Mouse (Mus musculus) CH12.LX (cell line): ENCODE data around the gene Tmem87b.

Experiments
- CTCF ChIP-seq, 2 experiments: IDR thresholded peaks in 1 of 2; conservative IDR thresholded peaks in 1 of 2; 2 replicates each; pipeline ENCODE4 v1.5.1; 2011 to 2012; ENCODE audit warnings: low read depth in 2 of 2, low read length in 2 of 2, improper control_type of control experiment in 1 of 2, inconsistent platforms in 1 of 2, mild to moderate bottlenecking in 1 of 2, moderate library complexity in 1 of 2
- ELF1 ChIP-seq: IDR thresholded peaks from 2 replicates; pipeline ENCODE4 v1.6.1; 2014; ENCODE audit warnings: low read depth, mild to moderate bottlenecking, inconsistent platforms, low read length, improper control_type of control experiment
- ETS1 ChIP-seq: conservative IDR thresholded peaks from 2 replicates; pipeline ENCODE4 v1.6.1; 2012; ENCODE audit warnings: low read depth, mild to moderate bottlenecking, inconsistent platforms, low read length, improper control_type of control experiment, moderate library complexity
- HCFC1 ChIP-seq: IDR thresholded peaks from 2 replicates; pipeline ENCODE4 v1.6.1; 2012; ENCODE audit warnings: low read depth, mild to moderate bottlenecking, inconsistent platforms, low read length, improper control_type of control experiment
- JUND ChIP-seq: conservative IDR thresholded peaks from 2 replicates; pipeline ENCODE4 v1.6.1; 2011; ENCODE audit warnings: low read depth, low read length, improper control_type of control experiment
- MAFK ChIP-seq: IDR thresholded peaks from 2 replicates; pipeline ENCODE4 v1.6.1; 2011; ENCODE audit warnings: low read length, improper control_type of control experiment; ENCODE audit not compliant: insufficient replicate concordance
- MEF2A ChIP-seq: IDR thresholded peaks from 2 replicates; pipeline ENCODE4 v1.6.1; 2014; ENCODE audit warnings: low read depth, mild to moderate bottlenecking, inconsistent platforms, low read length, improper control_type of control experiment, borderline replicate concordance
- MXI1 ChIP-seq: IDR thresholded peaks from 2 replicates; pipeline ENCODE4 v1.6.1; 2011; ENCODE audit warnings: mild to moderate bottlenecking, low read depth, low read length, improper control_type of control experiment
- NELFE ChIP-seq: IDR thresholded peaks from 2 replicates; pipeline ENCODE4 v1.6.1; 2011; ENCODE audit warnings: low read depth, low read length, improper control_type of control experiment
- POLR2A ChIP-seq: IDR thresholded peaks from 2 replicates; pipeline ENCODE4 v1.6.1; 2011; ENCODE audit warnings: low read depth, mild to moderate bottlenecking, improper control_type of control experiment, low read length
- USF1 ChIP-seq: IDR thresholded peaks from 2 replicates; pipeline ENCODE4 v1.6.1; 2014; ENCODE audit warnings: low read depth, mild to moderate bottlenecking, inconsistent platforms, low read length, improper control_type of control experiment
- USF2 ChIP-seq: conservative IDR thresholded peaks from 2 replicates; pipeline ENCODE4 v1.6.1; 2011; ENCODE audit warnings: low read depth, low read length, improper control_type of control experiment
- ZKSCAN1 ChIP-seq: IDR thresholded peaks from 2 replicates; pipeline ENCODE4 v1.6.1; 2012; ENCODE audit warnings: low read depth, inconsistent platforms, low read length, improper control_type of control experiment, borderline replicate concordance

DNA sequence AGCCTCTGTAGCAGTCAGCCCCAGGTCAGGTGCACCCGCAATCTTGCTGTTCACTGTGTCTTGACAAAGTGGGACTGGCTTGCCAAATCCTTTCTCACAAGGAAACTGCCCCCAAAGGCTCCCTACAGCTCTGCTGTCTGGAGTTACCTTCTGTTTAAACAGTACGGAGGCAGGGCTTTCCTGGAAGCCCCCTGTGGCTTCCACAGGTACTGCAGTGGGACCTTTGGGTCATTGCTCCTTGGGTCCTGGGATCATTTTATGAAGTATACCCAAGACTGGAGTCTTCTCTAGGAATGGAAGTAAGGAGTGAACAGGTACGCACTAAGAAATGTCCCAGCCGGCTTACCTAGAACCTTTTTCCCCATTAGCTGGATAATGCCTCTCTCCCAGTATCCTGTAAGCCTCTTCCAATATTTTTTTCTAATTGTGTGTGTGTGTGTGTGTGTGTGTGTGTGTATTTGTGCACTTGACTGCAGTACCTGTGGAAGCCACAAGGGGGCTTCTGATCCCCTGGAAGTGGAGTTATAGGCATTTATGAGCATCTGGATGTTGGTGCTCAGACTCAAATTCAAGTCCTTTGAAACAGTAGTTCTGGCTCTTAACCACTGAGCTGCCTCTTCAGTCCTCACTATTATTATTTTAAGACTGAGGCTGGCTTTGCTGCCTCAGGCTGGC, 72.9 kb downstream of the Tmem87b start:
- TF ChIP-seq ETS1 (no peak), CTCF (conservative IDR thresholded peaks at IDR 0.05 in 1 of 2, IDR thresholded peaks at IDR 0.05 in 1 of 2; ENCODE audit: low read depth in 2 of 2, low read length in 2 of 2) (peak; percentile 33 to 40; a peak in 3 of 4 replicates), ZKSCAN1 (no peak), POLR2A (no peak), USF1 (no peak), MAFK (no peak), JUND (no peak), MEF2A (no peak), USF2 (no peak), NELFE (no peak), ELF1 (no peak), MXI1 (no peak), HCFC1 (no peak)
